In the genomic region with DNA sequence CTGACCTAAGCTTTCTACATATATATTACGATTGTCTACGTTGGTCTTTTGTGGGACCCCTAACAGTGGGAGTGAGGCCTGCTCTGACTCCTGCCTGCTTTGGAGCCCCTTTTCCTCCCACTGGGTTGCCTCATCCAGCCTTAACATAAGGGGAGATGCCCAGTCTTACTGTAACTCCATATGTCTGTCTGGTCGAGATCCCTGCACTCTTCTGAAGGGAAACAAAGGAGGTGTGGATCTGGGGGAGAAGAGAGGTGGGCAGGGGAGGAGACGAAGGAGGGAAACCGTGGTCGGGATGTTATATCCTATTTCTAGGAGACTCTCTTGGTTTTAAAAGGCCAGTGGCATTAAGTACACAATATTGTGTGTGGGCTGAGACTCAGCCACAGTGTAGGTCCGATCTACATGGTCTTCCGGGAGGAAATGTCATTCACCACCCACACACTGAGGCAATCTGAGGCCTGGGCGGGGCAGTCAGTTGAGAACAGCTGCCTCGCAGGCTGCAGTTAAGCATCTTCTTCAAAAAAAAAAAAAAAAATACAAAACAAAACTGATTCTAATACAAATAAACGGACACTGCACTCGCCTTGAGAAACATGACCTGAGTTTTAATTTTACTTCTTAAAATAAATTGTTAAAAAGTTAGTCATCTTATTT, we compare ENCODE assay signal across 9 mouse cellular contexts. TPM values are rescaled to one million over a fixed set of nuclear protein-coding genes. Genes with fewer than 3 reads are reported as not detected.
A peak's percentile ranks its signal among the peaks of the same experiment; 100 is the strongest.
DNase-seq lines count a peak whose midpoint lies in the region; ATAC-seq and TF ChIP-seq lines count a peak whose summit lies in the region.
"Had no signal": no experiment of that assay in that cellular context is flagged by ENCODE, and none has a peak within 500 bp of the region (broad histone marks: within the 10 kb centered on the region; RNA-seq: fewer than 3 reads in every experiment).

No protein-coding gene starts in this region.

- H3K27me3 ChIP-seq in heart, embryonic 12.5 days (replicated peaks) = no peaks in the 10 kb centered on the region
- H3K27me3 ChIP-seq in heart, postnatal 0 days (ENCODE audit: control insufficient read depth, insufficient read depth, low read length) = no peaks in the 10 kb centered on the region
- H3K27me3 ChIP-seq: Patski had no signal

- no peaks in the 10 kb centered on the region for H3K36me3 ChIP-seq in heart, embryonic 12.5 days
- no peaks in the 10 kb centered on the region for H3K36me3 ChIP-seq in heart, postnatal 0 days (replicated peaks; ENCODE audit: control insufficient read depth, insufficient read depth, low read length)

- no peak overlapping the region for H3K4me2 ChIP-seq in heart, embryonic 12.5 days
- H3K4me2 ChIP-seq in heart, postnatal 0 days (ENCODE audit: low read depth, low read length) = no peak overlapping the region

- peak; percentile 55 to 75 for DNase-seq in heart, adult 18-20 months
- peak; percentile 10 for DNase-seq in heart, postnatal 0 days (ENCODE audit: low spot score)
- no peak for DNase-seq in layer of hippocampus, postnatal 25 days (ENCODE audit: extremely low spot score in 1 of 2, low spot score in 1 of 2)
- DNase-seq in retina, embryonic 14.5 days (ENCODE audit: low spot score) = no peak
- no peak for DNase-seq in Muller cell, postnatal 12 days (ENCODE audit: inconsistent ontology term)

- H3K27ac ChIP-seq in heart, embryonic 12.5 days (ENCODE audit: poor library complexity, severe bottlenecking) = no peak overlapping the region
- H3K27ac ChIP-seq in heart, postnatal 0 days (ENCODE audit: low read depth) = peak overlapping the region; percentile 40; the same call in 1 of the 2 replicates

- H3K9ac ChIP-seq in heart, embryonic 12.5 days = no peak overlapping the region
- H3K9ac ChIP-seq in heart, postnatal 0 days (replicated peaks; ENCODE audit: low read depth, low read length) = no peak overlapping the region

- H3K4me1 ChIP-seq in heart, embryonic 12.5 days (replicated peaks) = 0 out of 2 replicates have a peak, but pooled peaks cover 3% of the 10 kb centered on the region
- no peaks in the 10 kb centered on the region for H3K4me1 ChIP-seq in heart, postnatal 0 days (ENCODE audit: control insufficient read depth, insufficient read depth)

- 57% methylated on average over 12 of the region's 12 CpGs for WGBS in heart, embryonic 12.5 days
- 53% methylated on average over 12 of the region's 12 CpGs for WGBS in heart, postnatal 0 days

- no peak for ATAC-seq in heart, embryonic 12.5 days (ENCODE audit: insufficient number of reproducible peaks, low FRiP score)
- peak; percentile 92 for ATAC-seq in CD4-positive, CD25-positive, alpha-beta regulatory T cell, adult 4 months
- ATAC-seq in heart, postnatal 0 days (ENCODE audit: insufficient read depth, low read depth) = peak; percentile 66; the same call in 1 of the 2 replicates
- ATAC-seq in megakaryocyte progenitor cell, adult 5-6 weeks (replicated peaks; ENCODE audit: poor library complexity) = peak; percentile 87
- ATAC-seq: Patski had no signal

- no peak overlapping the region for H3K4me3 ChIP-seq in heart, embryonic 12.5 days
- no peak overlapping the region for H3K4me3 ChIP-seq in heart, postnatal 0 days (ENCODE audit: low read depth, low read length)

- TF ChIP-seq CTCF in heart, postnatal 0 days (IDR thresholded peaks at IDR 0.05; ENCODE audit: low read depth) = no peak

- H3K9me3 ChIP-seq in heart, embryonic 12.5 days (replicated peaks) = no peaks in the 10 kb centered on the region
- H3K9me3 ChIP-seq in heart, postnatal 0 days (replicated peaks; ENCODE audit: control insufficient read depth, low read length) = no peaks in the 10 kb centered on the region

- TF ChIP-seq EP300 in heart, postnatal 0 days (IDR thresholded peaks at IDR 0.05; ENCODE audit: low read depth) = no peak

RNA-seq across cellular contexts. Expression of a gene that starts 20.0 kb away (rescaled TPM):
- under 1 TPM; 0.10 to 0.17 TPM for total RNA-seq in heart, adult 18-20 months (2021)
- polyA plus RNA-seq in heart, embryonic 12.5 days (2016; fragmentation: Nextera tagmentation; extraction: Ambion mirVana) = 0.15 and 0.63 TPM in 2 replicates
- polyA plus RNA-seq in CD4-positive, CD25-positive, alpha-beta regulatory T cell, adult 4 months (2017; shearing (Covaris generic)) = under 1 TPM; 0.79 to 1.00 TPM
- total RNA-seq in heart, postnatal 0 days (2014; rRNA removed; ENCODE audit: low replicate concordance) = 0.04 and 0.23 TPM in 2 replicates
- polyA plus RNA-seq in heart, postnatal 0 days (2015; fragmentation: Nextera tagmentation; extraction: Ambion mirVana) = 0.38 and 0.49 TPM in 2 replicates
- total RNA-seq in megakaryocyte progenitor cell, adult 5-6 weeks (2015) = 0.64 TPM in 1 of 2 replicates, not detected in the other
- 0.17 TPM in 1 of 2 replicates, not detected in the other for total RNA-seq in megakaryocyte progenitor cell, adult 5-6 weeks (2017)
- total RNA-seq in layer of hippocampus, postnatal 25 days (2021) = under 1 TPM; 0.17 to 0.23 TPM

Comparison
In these comparisons a context has a peak if more than half of its experiments do, and no peak if none do; other contexts are left out.
1. DNase-seq: peak in heart, adult 18-20 months (2 of 2) and heart, postnatal 0 days (single experiment); none in layer of hippocampus, postnatal 25 days (0 of 2), retina, embryonic 14.5 days (single experiment) and Muller cell, postnatal 12 days (single experiment).